Mouse (Mus musculus) duodenum, adult 2 months (tissue): ENCODE data around the gene Socs2. TPM values are rescaled to one million over a fixed set of nuclear protein-coding genes. Genes with fewer than 3 reads are reported as not detected.

ENCODE experiments used
- polyA plus RNA-seq: library from polyadenylated mRNA; depleted of rRNA; stranded (reverse); fragments of >200 nt; gene quantifications from 2 replicates; pipeline ENCODE4 v1.2.3, GENCODE M21; 2012; ENCODE audit warnings: low replicate concordance; rRNA removed

Gene Socs2
- polyA plus RNA-seq, result 34.4 and 44.9 TPM in 2 replicates

GRCm38 (mm10) chr10:95416685-95417495 lies at the start of gene Socs2:
Gene Socs2 (minus strand): TSS chr10:95417180.

Other genes starting within 250 kb of the Socs2 start
- gene Cradd, start 93.0 kb downstream of the Socs2 start, polyA plus RNA-seq, result 20.1 and 20.3 TPM in 2 replicates
- gene Mrpl42, start 84.8 kb upstream of the Socs2 start, polyA plus RNA-seq, result 28.7 and 35.7 TPM in 2 replicates
- gene Ube2n, start 98.0 kb upstream of the Socs2 start, polyA plus RNA-seq, result 8.4 and 9.5 TPM in 2 replicates
- 22.4 and 51.5 TPM in 2 replicates for gene Nudt4, start 147.0 kb upstream of the Socs2 start, polyA plus RNA-seq